Mouse (Mus musculus): Measurements from ENCODE around the gene Hscb. TPM values are rescaled to one million over a fixed set of nuclear protein-coding genes. Genes with fewer than 3 reads are reported as not detected.

Hscb gene
- polyA plus RNA-seq, 1 experiment: 24.2 TPM

DNA sequence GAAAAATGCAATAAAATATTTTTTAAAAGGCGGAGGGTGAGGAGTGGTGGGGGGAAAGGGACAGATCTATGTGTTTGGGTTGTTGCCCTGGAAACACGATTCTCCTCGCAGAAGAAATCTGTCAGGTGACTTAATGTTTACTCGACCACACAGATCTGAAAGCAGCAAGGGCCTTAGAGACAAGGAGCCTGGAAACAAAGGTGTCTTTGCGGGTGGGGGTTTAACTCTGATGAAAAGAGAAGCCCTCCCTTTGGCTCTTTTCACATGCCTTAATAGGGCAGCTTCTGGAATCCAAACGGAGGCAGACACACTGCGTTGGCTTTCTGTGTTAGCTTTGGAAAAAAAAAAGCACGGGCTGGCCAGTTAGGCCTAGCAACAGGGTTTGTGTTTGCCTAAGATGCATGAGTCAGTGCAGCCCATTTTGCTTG lies 29.7 kb upstream of the Hscb start:
- no peaks in the 10 kb centered on the region for H3K79me2 ChIP-seq (ENCODE audit: control insufficient read depth, insufficient read depth)
- no peaks in the 10 kb centered on the region for H3K36me3 ChIP-seq (ENCODE audit: control insufficient read depth, insufficient read depth)
- H3K4me2 ChIP-seq (ENCODE audit: low read depth): no peak overlapping the region
- H3K4me3 ChIP-seq: no peak overlapping the region
- no peak for TF ChIP-seq MYOG (IDR thresholded peaks at IDR 0.05; ENCODE audit: control insufficient read depth in 1 of 3, insufficient read depth in 1 of 3, insufficient read length in 2 of 3, low read depth in 2 of 3)
- no peak for TF ChIP-seq POLR2AphosphoS2 (IDR thresholded peaks at IDR 0.05; ENCODE audit: insufficient read length, low read depth)
- no peak for TF ChIP-seq USF1 (IDR thresholded peaks at IDR 0.05; ENCODE audit: low read depth)
- TF ChIP-seq POLR2A (IDR thresholded peaks at IDR 0.05; ENCODE audit: insufficient read length, low read depth): no peak
- TF ChIP-seq TCF12 (IDR thresholded peaks at IDR 0.05; ENCODE audit: insufficient read depth, poor library complexity, severe bottlenecking): no peak
- no peak for TF ChIP-seq MAX (IDR thresholded peaks at IDR 0.05; ENCODE audit: low read depth)
- TF ChIP-seq E2F4 (IDR thresholded peaks at IDR 0.05; ENCODE audit: insufficient read depth): no peak
- TF ChIP-seq CEBPB (IDR thresholded peaks at IDR 0.05; ENCODE audit: insufficient read depth, poor library complexity, severe bottlenecking): no peak
- TF ChIP-seq MYOD1 (IDR thresholded peaks at IDR 0.05; ENCODE audit: control insufficient read depth in 1 of 3, insufficient read length in 2 of 3, low read depth in 2 of 3): no peak
- TF ChIP-seq TCF3 (IDR thresholded peaks at IDR 0.05; ENCODE audit: insufficient read length, low read depth): no peak
- no peak for TF ChIP-seq REST (IDR thresholded peaks at IDR 0.05; ENCODE audit: insufficient read depth, insufficient read length)
- no peak for TF ChIP-seq SRF (IDR thresholded peaks at IDR 0.05; ENCODE audit: control insufficient read depth, insufficient read length, low read depth)
- H3ac ChIP-seq (ENCODE audit: control insufficient read depth, insufficient read length): no peak overlapping the region
- no peaks in the 10 kb centered on the region for H3K27me3 ChIP-seq (ENCODE audit: control insufficient read depth, insufficient read depth, insufficient read length)

DNA sequence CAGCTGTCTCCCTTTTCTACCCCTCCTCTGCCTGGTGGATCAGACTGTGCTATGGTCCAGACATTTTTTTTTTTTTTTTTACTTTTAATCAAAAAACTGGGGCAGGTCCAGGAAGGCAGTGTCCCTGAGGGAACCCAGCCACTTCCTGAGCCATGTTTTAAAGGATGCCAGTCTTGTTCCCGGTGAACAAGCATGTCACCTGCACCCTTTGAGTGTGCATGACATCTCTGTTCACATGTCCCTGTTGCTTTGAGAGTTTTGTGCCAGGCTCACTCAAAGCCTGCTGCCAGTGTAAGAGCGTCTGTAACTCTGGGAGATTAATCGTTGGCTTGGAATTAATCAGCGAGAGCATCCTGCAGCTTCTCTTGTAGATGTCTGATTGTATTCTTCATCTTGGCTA lies 28.9 kb upstream of the Hscb start:
- H3K27me3 ChIP-seq (ENCODE audit: control insufficient read depth, insufficient read depth, insufficient read length): no peaks in the 10 kb centered on the region
- no peak overlapping the region for H3ac ChIP-seq (ENCODE audit: control insufficient read depth, insufficient read length)
- TF ChIP-seq SRF (IDR thresholded peaks at IDR 0.05; ENCODE audit: control insufficient read depth, insufficient read length, low read depth) (no peak), MAX (IDR thresholded peaks at IDR 0.05; ENCODE audit: low read depth) (no peak), MYOD1 (IDR thresholded peaks at IDR 0.05; ENCODE audit: control insufficient read depth in 1 of 3, insufficient read length in 2 of 3, low read depth in 2 of 3) (no peak), MYOG (IDR thresholded peaks at IDR 0.05; ENCODE audit: control insufficient read depth in 1 of 3, insufficient read depth in 1 of 3, insufficient read length in 2 of 3, low read depth in 2 of 3) (no peak), POLR2A (IDR thresholded peaks at IDR 0.05; ENCODE audit: insufficient read length, low read depth) (no peak), TCF3 (IDR thresholded peaks at IDR 0.05; ENCODE audit: insufficient read length, low read depth) (no peak), USF1 (IDR thresholded peaks at IDR 0.05; ENCODE audit: low read depth) (no peak), TCF12 (IDR thresholded peaks at IDR 0.05; ENCODE audit: insufficient read depth, poor library complexity, severe bottlenecking) (no peak), CEBPB (IDR thresholded peaks at IDR 0.05; ENCODE audit: insufficient read depth, poor library complexity, severe bottlenecking) (no peak), REST (IDR thresholded peaks at IDR 0.05; ENCODE audit: insufficient read depth, insufficient read length) (no peak), POLR2AphosphoS2 (IDR thresholded peaks at IDR 0.05; ENCODE audit: insufficient read length, low read depth) (no peak), E2F4 (IDR thresholded peaks at IDR 0.05; ENCODE audit: insufficient read depth) (no peak)
- no peaks in the 10 kb centered on the region for H3K36me3 ChIP-seq (ENCODE audit: control insufficient read depth, insufficient read depth)
- no peak overlapping the region for H3K4me2 ChIP-seq (ENCODE audit: low read depth)
- no peak overlapping the region for H3K4me3 ChIP-seq
- no peaks in the 10 kb centered on the region for H3K79me2 ChIP-seq (ENCODE audit: control insufficient read depth, insufficient read depth)

DNA sequence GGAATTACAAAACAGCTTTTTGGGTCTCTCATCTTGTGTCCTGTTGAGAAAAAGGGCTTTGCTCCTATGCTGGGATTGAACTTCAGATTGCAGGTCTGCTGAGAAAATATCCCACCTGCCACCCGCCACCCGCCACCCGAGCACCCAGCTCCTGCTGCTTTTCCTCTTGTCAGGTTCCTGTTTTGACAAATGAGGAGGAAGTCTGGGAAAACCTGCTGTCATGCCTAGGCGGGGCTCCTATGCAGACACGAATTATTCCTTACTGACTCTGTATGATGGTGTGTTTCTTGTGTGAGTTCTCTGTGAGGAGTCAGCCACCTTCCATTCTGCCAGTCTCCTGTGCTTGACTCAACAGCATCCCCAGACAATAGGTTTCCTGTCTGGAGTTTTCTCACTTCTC lies 20.9 kb upstream of the Hscb start:
- TF ChIP-seq TCF12 (IDR thresholded peaks at IDR 0.05; ENCODE audit: insufficient read depth, poor library complexity, severe bottlenecking) (no peak), REST (IDR thresholded peaks at IDR 0.05; ENCODE audit: insufficient read depth, insufficient read length) (no peak), MAX (IDR thresholded peaks at IDR 0.05; ENCODE audit: low read depth) (no peak), POLR2A (IDR thresholded peaks at IDR 0.05; ENCODE audit: insufficient read length, low read depth) (no peak), SRF (IDR thresholded peaks at IDR 0.05; ENCODE audit: control insufficient read depth, insufficient read length, low read depth) (no peak)
- Histone ChIP-seq H3K36me3 (ENCODE audit: control insufficient read depth, insufficient read depth) (no peaks in the 10 kb centered on the region), H3K4me2 (ENCODE audit: low read depth) (no peak overlapping the region), H3ac (ENCODE audit: control insufficient read depth, insufficient read length) (no peak overlapping the region), H3K4me3 (no peak overlapping the region), H3K79me2 (ENCODE audit: control insufficient read depth, insufficient read depth) (no peaks in the 10 kb centered on the region), H3K27me3 (ENCODE audit: control insufficient read depth, insufficient read depth, insufficient read length) (no peaks in the 10 kb centered on the region)

DNA sequence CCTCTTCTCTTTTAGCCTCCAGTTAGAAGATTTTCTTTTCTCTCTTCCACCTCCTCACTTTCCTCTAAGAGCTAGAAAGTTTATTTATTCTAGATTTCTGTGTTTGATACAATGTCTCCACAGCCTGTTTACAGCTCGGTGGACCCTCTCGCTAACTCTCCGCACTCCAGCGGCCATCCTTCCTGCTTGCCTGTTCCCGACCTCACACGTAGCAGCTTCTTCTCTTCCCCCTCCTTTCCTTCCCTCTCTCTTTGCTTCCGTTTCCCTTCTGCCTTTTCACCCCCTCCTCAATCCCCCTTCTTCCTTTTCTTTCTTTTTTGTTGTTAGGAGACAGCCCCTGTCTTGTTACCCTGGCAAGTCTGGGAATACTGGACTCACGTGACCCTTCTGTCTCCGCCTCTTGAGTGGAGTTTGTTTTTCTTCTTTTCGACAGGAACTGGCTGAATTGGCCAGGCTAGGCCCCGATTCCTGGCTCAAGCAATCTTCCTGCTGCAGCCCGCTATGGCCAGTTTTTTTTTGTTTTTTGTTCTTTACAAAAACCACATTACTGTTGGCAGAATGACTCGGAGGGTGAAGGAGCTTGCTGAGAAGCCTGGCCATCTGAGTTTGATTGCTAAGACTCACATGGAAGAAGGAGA lies 19.6 kb upstream of the Hscb start:
- Histone ChIP-seq H3ac (ENCODE audit: control insufficient read depth, insufficient read length) (no peak overlapping the region), H3K36me3 (ENCODE audit: control insufficient read depth, insufficient read depth) (no peaks in the 10 kb centered on the region), H3K27me3 (ENCODE audit: control insufficient read depth, insufficient read depth, insufficient read length) (no peaks in the 10 kb centered on the region), H3K4me2 (ENCODE audit: low read depth) (no peak overlapping the region), H3K4me3 (no peak overlapping the region), H3K79me2 (ENCODE audit: control insufficient read depth, insufficient read depth) (no peaks in the 10 kb centered on the region)
- TF ChIP-seq MYOG (IDR thresholded peaks at IDR 0.05; ENCODE audit: control insufficient read depth in 1 of 3, insufficient read depth in 1 of 3, insufficient read length in 2 of 3, low read depth in 2 of 3): no peak
- no peak for TF ChIP-seq E2F4 (IDR thresholded peaks at IDR 0.05; ENCODE audit: insufficient read depth)
- TF ChIP-seq REST (IDR thresholded peaks at IDR 0.05; ENCODE audit: insufficient read depth, insufficient read length): no peak
- TF ChIP-seq POLR2A (IDR thresholded peaks at IDR 0.05; ENCODE audit: insufficient read length, low read depth): no peak
- TF ChIP-seq MYOD1 (IDR thresholded peaks at IDR 0.05; ENCODE audit: control insufficient read depth in 1 of 3, insufficient read length in 2 of 3, low read depth in 2 of 3): no peak
- TF ChIP-seq USF1 (IDR thresholded peaks at IDR 0.05; ENCODE audit: low read depth): no peak
- no peak for TF ChIP-seq TCF3 (IDR thresholded peaks at IDR 0.05; ENCODE audit: insufficient read length, low read depth)
- no peak for TF ChIP-seq POLR2AphosphoS2 (IDR thresholded peaks at IDR 0.05; ENCODE audit: insufficient read length, low read depth)
- no peak for TF ChIP-seq MAX (IDR thresholded peaks at IDR 0.05; ENCODE audit: low read depth)

DNA sequence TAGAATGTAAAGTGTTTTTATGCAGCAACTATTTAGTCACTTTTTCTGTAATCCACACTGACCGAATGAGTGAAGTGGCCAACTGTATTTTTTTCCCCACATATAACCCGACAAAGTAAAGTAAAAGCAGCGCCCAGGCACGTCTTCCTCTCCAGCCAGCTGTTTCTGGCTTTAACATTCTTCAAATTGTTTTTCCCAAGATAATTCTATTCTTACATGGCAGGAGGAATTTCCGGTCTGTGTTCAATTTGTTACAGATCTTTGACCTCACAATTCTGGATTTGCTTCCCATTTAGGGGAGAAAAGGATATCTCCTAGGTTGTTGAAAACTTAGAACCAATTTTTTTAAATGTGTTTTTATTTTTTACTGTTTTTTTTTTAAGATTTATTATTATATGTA lies 17.5 kb upstream of the Hscb start:
- no peak overlapping the region for H3K4me2 ChIP-seq (ENCODE audit: low read depth)
- no peak overlapping the region for H3ac ChIP-seq (ENCODE audit: control insufficient read depth, insufficient read length)
- peak in 1 of 3 experiments; percentile 19 for TF ChIP-seq MYOG (IDR thresholded peaks at IDR 0.05; ENCODE audit: control insufficient read depth in 1 of 3, insufficient read depth in 1 of 3, insufficient read length in 2 of 3, low read depth in 2 of 3)
- no peak for TF ChIP-seq TCF3 (IDR thresholded peaks at IDR 0.05; ENCODE audit: insufficient read length, low read depth)
- peak in 2 of 3 experiments; percentile 21 to 35 for TF ChIP-seq MYOD1 (IDR thresholded peaks at IDR 0.05; ENCODE audit: control insufficient read depth in 1 of 3, insufficient read length in 2 of 3, low read depth in 2 of 3)
- no peak for TF ChIP-seq POLR2AphosphoS2 (IDR thresholded peaks at IDR 0.05; ENCODE audit: insufficient read length, low read depth)
- H3K79me2 ChIP-seq (ENCODE audit: control insufficient read depth, insufficient read depth): no peaks in the 10 kb centered on the region
- no peaks in the 10 kb centered on the region for H3K27me3 ChIP-seq (ENCODE audit: control insufficient read depth, insufficient read depth, insufficient read length)
- no peak overlapping the region for H3K4me3 ChIP-seq
- H3K36me3 ChIP-seq (ENCODE audit: control insufficient read depth, insufficient read depth): no peaks in the 10 kb centered on the region

Data from myocyte (in vitro differentiated cells).